Mouse (Mus musculus) midbrain, embryonic 16.5 days (tissue): Measurements from ENCODE around the gene Tmem168. TPM values are rescaled to one million over a fixed set of nuclear protein-coding genes. Genes with fewer than 3 reads are reported as not detected.

Experiments
- ATAC-seq: fragments of 200-750 bp; cut with Nextera tagmentation; 2 replicates; pipeline ENCODE4 v1.8.0; 2017; ENCODE audit warnings: moderate TSS enrichment
- H3K27ac ChIP-seq: fragments of 300-500 bp; sonication (generic); 2 replicates; pipeline ENCODE4 v1.5.1; 2014; ENCODE audit warnings: mild to moderate bottlenecking, low read length, mixed read lengths
- H3K27me3 ChIP-seq: fragments of 300-500 bp; sonication (generic); 2 replicates; pipeline ENCODE4 v1.6.1; 2014; ENCODE audit warnings: low read depth, low read length, mixed read lengths; ENCODE audit not compliant: control insufficient read depth, insufficient read depth
- H3K36me3 ChIP-seq: fragments of 300-500 bp; sonication (generic); 2 replicates; pipeline ENCODE4 v1.6.1; 2014; ENCODE audit warnings: mild to moderate bottlenecking, low read length, moderate library complexity, mixed read lengths; ENCODE audit not compliant: control insufficient read depth, insufficient read depth
- H3K4me1 ChIP-seq: fragments of 300-500 bp; sonication (generic); 2 replicates; pipeline ENCODE4 v1.6.1; 2014; ENCODE audit warnings: mild to moderate bottlenecking, low read length, mixed read lengths; ENCODE audit not compliant: control insufficient read depth, insufficient read depth
- H3K4me2 ChIP-seq: fragments of 300-500 bp; sonication (generic); 2 replicates; pipeline ENCODE4 v1.6.1; 2014; ENCODE audit warnings: mild to moderate bottlenecking, low read length, mixed read lengths
- H3K4me3 ChIP-seq: fragments of 300-500 bp; sonication (generic); 2 replicates; pipeline ENCODE4 v1.5.1; 2014; ENCODE audit warnings: low read depth, mild to moderate bottlenecking, low read length, moderate library complexity, mixed read lengths
- H3K9ac ChIP-seq: fragments of 300-500 bp; sonication (generic); 2 replicates; pipeline ENCODE4 v1.6.1; 2014; ENCODE audit warnings: low read depth, low read length, mixed read lengths
- H3K9me3 ChIP-seq: fragments of 300-500 bp; sonication (generic); replicated peaks from 2 replicates; pipeline ENCODE4 v1.6.1; 2014; ENCODE audit warnings: mild to moderate bottlenecking, low read length, mixed read lengths; ENCODE audit not compliant: control insufficient read depth, poor library complexity, severe bottlenecking
- WGBS: fragments of 180-500 bp; shearing (Covaris S2); extraction: QIAGEN DNeasy Blood & Tissue Kit; methylation state at CpG from one replicate; pipeline ENCODE4 v1.1.7; 2014; 5-methylcytosine and 5-hydroxymethylcytosine counted together
- polyA plus RNA-seq: library from polyadenylated mRNA; unstranded; fragments of >200 nt; fragmentation: Nextera tagmentation; extraction: Ambion mirVana; gene quantifications from 2 replicates; pipeline ENCODE4 v1.2.1, GENCODE M21; 2015

The Tmem168 gene
- polyA plus RNA-seq, 1 experiment from 2014 or later = 18.0 TPM

GRCm38 (mm10) chr6:13537275-13537964 lies 70.5 kb downstream of the Tmem168 start:
- Histone ChIP-seq H3K4me3 (no peak overlapping the region), H3K4me1 (no peaks in the 10 kb centered on the region), H3K36me3 (no peaks in the 10 kb centered on the region), H3K9ac (no peak overlapping the region), H3K27me3 (no peaks in the 10 kb centered on the region), H3K27ac (no peak overlapping the region), H3K4me2 (no peak overlapping the region), H3K9me3 (no peaks in the 10 kb centered on the region)
- WGBS = 59% methylated on average over 7 of the region's 7 CpGs
- ATAC-seq = peak; percentile 84

Other genes starting within 250 kb of the Tmem168 start
- 19.7 and 22.4 TPM in 2 replicates for gene Bmt2, start 69.9 kb upstream of the Tmem168 start, polyA plus RNA-seq
- 121 and 122 TPM in 2 replicates for gene Gpr85, start 231.8 kb upstream of the Tmem168 start, polyA plus RNA-seq